Mouse (Mus musculus): ENCODE results near the gene Nipal3.

DNA sequence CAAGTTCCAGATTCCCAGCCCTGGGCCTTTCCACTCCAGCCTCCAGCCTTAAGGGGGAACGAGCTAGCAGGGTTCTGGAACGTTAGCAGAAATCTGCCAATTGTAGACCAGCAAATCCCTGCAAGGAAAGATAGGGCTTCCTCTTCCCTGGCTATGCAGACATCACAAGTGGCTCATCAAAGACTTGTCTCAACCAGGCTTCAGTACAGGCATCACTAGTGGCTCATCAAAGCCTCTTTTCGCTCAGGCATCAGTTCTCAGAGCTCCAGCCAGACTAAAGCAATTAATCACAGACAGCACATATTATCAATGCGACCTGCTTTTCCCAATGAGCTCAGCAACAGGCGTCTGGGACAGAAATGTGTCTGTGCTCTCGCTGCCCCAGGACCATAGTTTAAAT is 38.2 kb upstream of the Nipal3 start:
- TF ChIP-seq CTCF (IDR thresholded peaks at IDR 0.05 in 2 of 3, conservative IDR thresholded peaks at IDR 0.05 in 1 of 3; ENCODE audit: control insufficient read depth in 1 of 3, insufficient read depth in 1 of 3, low read depth in 2 of 3, low read length in 3 of 3, poor library complexity in 1 of 3, severe bottlenecking in 1 of 3) (no peak), EP300 (IDR thresholded peaks at IDR 0.05; ENCODE audit: low read depth in 1 of 2, low read length in 2 of 2) (no peak), POLR2AphosphoS5 (IDR thresholded peaks at IDR 0.05; ENCODE audit: borderline replicate concordance, low read depth, low read length) (no peak), ZMIZ1 (IDR thresholded peaks at IDR 0.05; ENCODE audit: low read depth, low read length) (no peak), RCOR1 (IDR thresholded peaks at IDR 0.05; ENCODE audit: low read depth, low read length) (no peak), BHLHE40 (IDR thresholded peaks at IDR 0.05; ENCODE audit: borderline replicate concordance, low read depth, low read length) (no peak), USF1 (IDR thresholded peaks at IDR 0.05; ENCODE audit: low read depth, low read length) (no peak), MXI1 (IDR thresholded peaks at IDR 0.05; ENCODE audit: low read depth, low read length) (no peak), UBTF (IDR thresholded peaks at IDR 0.05; ENCODE audit: borderline replicate concordance, insufficient read depth, low read depth, low read length) (no peak), MAX (IDR thresholded peaks at IDR 0.05; ENCODE audit: low read length) (no peak), MEF2A (IDR thresholded peaks at IDR 0.05; ENCODE audit: extremely low read depth, insufficient replicate concordance, low read depth, low read length, poor library complexity, severe bottlenecking) (no peak), ZNF384 (IDR thresholded peaks at IDR 0.05; ENCODE audit: low read depth, low read length) (no peak)
